Mouse (Mus musculus): ENCODE data around the gene Nap1l5.

DNA sequence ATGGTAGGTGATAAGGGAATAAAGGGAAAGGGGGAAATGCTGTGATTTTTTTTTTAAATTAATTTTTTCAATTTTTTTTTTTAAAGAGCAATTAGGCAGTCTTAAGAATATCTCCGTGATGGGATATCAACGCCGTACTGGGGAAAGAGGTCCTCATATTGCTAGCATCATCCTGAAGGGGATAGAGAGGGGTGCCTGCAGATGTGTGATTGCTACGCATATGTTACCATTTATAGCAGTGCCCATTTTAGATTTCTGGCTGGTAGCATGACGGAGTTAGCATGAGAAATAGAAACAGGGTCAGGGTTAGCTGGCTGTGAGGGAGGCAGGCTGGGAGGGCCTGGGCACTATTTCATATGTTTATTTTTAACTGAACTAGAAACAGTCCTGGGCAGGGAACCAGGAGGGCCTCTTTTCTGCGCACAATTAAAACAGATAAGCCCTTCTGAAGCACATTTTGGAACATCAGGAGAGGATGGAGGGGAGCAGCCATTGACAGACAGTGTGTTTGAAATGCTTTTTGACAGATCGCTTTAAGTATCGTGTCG lies 44.4 kb downstream of the Nap1l5 start:
- no peak for TF ChIP-seq EP300 (IDR thresholded peaks at IDR 0.05; ENCODE audit: low read depth)
- no peak for TF ChIP-seq CTCF (IDR thresholded peaks at IDR 0.05; ENCODE audit: low read depth)
